Mouse (Mus musculus) CD4-positive, CD25-positive, alpha-beta regulatory T cell, adult 2 months (primary cell): Measurements from ENCODE around the gene Msantd3.
A peak's percentile ranks its signal among the peaks of the same experiment; 100 is the strongest.

Experiments
- DNase-seq: peaks from one replicate; pipeline ENCODE4 v3.0.0-alpha.2; 2012; ENCODE audit warnings: low read depth, low spot score

The Msantd3 gene

DNA sequence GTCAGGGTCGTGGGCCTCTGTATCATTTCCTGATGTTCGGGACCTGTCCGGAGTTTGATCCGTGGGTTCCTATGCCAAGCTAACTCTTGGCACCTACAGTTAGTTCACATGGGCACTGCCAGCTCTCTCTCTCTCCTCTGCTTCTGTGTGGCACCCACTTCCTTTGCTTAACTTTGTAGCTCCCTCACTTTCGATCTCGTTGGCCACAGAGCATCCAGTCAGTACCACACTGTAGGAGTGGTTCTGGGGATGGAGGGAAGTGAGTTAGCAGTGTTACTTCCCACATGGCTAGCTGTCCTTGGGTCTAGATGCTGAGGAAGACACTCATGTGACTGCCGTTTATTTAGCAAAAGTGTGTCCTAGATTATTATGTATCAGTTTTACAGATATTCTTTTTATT is 14.4 kb downstream of the Msantd3 start:
- no peak for DNase-seq

DNA sequence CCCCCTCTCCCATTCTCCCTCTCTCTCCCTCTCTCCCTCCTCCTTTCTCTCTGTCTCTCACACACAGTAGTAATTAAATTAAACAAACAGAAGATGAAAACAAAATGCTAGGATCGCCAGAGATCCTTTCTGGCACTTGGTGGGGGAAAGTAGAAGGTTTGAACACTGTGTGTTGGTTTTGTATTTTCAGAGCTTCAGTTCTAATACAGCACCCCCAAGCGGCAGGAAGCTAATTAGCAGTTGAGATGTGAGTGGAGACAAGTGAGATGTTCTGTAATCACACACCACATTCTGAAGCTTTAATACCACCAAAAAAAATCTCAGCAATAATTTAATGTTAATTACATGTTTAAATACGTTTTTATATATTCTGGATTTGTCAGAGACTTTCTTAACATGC is 16.0 kb downstream of the Msantd3 start:
- peak; percentile 35 for DNase-seq

DNA sequence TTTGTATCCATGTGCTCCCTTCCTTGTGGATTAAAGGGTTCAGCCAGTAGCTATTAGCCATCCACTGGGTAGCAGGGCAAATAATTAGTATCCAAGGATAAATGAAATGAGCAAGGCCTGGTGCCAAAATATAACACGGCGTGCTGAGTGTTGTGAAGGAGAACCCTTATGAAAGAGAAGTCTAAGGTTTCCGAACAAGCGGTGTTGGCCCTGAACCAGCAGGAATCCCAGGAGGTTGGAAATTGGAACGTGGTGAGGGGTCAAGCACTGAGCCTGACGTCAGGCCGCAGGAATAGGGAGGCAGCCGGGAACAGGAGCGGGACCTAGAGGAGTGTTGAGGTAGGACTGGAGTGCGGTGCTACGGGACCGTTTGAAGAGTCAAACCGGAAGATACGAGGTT is 19.9 kb downstream of the Msantd3 start:
- DNase-seq = no peak

DNA sequence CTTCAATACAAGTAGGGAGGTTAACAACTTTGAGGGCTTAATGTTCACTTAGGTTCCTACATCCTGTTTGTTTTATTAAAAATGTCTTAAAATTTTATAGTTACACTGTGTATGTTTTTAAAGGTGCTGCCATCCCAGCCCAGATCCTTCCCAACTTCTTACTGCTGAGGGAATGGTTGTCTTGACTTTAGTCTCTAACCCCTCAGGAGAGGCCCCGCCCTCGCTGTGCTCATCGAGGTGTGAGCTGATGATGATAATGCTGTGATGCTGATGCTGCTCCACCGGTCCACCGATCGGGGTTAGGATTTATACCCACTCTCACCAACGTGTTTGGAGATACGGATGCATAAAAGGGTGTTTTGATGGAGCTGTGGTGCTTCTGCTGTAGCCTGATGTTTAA is 22.1 kb downstream of the Msantd3 start:
- no peak for DNase-seq

DNA sequence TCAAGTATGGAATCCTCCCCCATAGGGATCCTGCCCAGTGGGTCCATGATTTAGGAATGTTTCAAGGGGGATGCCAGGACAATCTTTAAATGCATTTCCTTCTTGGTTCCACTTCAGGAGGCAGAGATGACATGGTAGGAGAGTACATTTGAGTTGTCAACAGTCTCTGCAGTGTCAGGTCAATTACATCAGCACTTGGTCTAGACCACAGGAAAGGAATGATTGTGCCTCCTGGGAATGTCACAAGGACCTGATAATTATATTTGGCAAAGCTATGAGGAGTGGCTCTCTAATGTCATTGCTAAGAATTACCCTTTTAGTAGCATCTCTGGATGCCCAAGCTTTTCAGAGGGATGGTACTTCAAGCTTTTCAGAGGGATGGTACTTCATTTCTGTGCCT is 25.2 kb downstream of the Msantd3 start:
- no peak for DNase-seq

DNA sequence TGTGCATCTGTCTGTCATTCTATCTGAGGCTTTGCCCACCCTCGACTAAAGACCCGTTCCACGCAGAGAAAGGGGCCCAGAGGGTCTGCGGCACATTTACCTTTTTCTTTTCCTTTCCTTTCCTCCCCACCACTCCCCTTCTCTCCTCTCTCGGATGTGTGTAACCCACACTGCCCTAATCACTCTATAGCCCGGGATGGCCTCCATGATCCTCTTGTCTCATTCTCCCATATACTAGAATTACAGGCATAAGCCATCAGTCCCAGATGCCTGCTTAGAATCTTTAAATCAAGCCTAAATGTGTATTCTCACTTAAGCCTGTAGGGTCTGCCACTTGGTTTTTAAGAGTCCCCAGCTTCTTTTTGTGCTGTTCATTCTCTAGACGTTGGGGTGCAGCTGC is 36.6 kb downstream of the Msantd3 start:
- no peak for DNase-seq

DNA sequence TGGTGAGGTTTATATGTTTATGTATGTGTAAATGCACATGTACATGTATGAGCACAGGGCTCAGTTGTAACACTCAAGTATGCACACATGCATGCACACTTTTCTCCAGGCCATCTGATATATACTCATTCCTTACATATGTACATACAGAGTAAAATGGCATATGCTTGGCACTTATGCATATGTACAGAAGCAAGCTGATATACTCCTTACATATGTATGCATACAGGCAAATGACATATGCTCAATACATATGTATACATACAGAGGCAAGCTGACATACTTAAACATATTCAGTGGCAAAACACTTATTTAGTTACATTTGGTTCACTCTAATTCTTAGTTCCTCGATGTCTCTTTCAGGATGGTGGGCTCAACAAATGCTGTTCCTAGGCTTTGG is 38.1 kb downstream of the Msantd3 start:
- DNase-seq = no peak

DNA sequence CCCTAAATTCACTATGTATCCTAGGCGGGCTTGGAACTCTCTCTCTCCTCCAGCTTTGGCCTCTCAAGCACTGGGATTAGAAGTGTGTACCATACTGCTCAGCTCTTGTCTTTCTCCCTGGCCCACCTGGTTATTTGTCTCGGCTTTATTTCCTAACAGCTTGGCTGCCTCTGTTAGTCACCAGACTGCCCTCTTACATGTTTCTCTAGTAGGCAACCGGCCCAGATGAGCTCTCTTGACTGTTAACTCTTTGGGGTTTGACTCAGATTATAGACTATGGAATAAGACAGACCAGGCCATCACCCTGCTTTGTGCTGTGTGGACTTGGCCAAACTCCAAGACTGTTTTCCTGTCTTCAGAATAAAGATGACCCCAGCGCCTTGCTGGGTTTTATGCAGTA is 38.7 kb downstream of the Msantd3 start:
- DNase-seq = no peak

DNA sequence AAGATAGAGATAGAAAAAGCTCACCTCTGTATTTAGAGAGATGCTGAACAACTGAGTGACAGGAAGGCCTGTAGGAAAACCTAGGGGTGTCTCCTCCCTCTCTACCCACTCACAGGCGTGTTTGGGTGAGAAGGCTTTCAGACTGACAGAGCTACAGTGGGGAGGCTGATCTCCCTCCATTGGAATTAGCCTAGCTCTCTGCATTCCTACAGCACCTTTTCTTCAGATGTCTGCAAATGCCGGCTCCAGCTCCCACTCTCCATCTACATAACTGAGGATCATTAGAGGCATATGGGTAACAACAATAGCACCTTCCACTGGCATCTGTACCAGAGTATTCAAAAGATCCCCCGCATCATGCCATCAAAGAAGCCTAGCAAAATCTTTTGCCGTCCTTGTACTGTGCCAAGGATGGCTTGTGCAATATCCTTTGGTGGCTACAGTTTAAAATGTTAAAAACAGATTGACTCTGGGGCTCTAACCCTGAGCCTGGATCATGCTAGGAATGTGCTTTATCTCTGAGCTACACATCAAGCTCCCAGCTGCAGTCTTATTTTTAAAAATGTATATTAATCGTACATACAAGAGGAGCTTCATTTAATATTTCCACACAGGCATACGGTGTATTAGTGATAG is 39.9 kb downstream of the Msantd3 start:
- DNase-seq = no peak

DNA sequence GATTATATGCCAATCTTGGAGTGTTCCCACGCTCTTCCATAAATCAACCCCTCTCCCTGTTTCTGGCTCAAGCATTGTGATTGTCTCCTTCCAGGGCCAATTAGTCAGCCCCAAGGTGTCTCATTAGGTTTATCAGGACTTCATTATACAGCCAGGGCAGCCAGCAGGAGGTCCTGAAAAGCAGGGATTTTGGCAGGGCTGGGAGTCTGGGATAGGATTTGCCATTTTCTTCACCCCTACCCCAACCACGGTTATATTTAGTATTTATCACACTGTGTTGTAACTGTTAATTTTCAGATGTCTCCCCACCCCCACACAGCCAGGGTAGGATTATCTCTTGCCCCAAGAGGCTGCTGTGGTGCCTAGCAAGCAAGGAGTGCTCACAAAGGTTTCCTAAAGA is 41.5 kb downstream of the Msantd3 start:
- DNase-seq = no peak

DNA sequence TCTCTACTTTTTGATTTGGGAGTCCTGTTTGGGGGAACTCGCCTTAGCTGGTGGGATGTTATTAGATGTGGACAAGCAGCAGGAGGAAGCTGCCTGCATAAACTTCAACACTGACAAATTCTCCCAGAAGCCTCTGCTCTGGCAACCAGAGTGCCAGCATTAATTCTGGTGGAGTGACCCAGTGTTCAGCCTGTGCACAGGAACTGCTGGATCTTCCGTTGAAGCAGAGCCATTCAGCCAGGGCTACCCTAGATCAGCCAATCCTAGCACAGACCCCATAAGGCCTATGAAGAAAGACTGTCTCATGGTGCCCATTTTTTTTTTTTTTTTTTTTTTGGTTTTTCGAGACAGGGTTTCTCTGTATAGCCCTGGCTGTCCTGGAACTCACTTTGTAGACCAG is 42.3 kb downstream of the Msantd3 start:
- DNase-seq = no peak

DNA sequence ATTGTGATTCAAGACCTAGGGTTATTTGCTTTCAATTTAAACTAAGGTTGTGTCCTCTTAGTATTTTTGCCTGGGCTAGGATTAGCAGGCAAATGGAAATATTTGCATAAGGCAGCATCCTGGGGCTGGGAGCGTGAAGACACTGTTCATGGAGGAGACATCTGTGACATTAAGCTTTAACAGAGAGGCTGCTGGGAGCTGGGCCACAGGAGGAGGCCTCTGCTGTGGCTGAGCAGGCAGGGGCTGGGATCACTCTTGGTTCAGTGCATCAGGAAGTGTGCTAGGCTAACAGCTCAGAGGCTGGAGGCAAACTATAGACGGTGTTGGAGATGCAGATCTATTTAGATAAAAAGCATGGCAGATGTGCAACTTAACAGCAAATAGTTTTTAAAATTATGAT is 43.2 kb downstream of the Msantd3 start:
- DNase-seq = no peak

DNA sequence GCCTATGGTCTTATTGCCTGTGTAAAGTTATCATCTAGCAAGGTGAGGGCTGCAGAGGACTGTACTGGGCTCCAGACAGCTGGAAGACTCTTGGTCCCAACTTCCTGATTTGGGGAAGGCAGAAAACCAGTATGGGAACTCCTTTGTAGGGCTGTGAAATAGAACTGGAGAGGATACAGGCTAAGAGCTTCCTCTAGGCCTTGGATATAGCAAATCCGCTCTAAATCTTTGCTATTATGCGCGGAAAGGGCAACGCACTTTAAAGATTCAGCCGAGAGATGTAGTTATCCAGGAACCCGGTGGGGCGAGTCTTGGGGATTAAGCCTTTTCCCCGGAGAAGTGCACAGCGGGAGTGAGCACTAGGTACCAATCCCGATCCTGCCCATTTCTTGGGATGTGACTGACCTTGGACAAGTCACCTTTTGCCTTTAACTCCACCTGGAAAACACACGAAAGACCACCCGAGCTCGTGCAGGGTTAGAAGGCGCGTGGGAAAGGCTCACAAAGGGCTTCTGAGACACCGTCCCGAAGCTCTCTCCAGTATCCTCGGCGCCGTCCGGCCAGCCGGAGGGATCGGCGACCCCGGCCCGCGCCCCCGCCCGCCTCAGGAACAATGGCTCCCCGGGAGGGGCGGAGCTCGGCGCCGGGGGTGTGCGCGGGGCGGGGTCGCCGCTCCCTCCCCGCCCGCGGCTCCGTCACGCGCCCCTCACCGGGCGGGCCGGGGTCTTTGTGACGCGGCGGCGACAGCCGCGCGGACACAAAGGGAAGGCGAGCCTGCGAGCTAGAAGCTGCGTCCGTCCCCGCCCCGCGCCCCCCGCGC is 44.9 kb downstream of the Msantd3 start, which contains the start of gene Tmeff1:
Gene Tmeff1 (plus strand): TSS at position 754 of the 820 bp plus-strand sequence.
- no peak for DNase-seq

DNA sequence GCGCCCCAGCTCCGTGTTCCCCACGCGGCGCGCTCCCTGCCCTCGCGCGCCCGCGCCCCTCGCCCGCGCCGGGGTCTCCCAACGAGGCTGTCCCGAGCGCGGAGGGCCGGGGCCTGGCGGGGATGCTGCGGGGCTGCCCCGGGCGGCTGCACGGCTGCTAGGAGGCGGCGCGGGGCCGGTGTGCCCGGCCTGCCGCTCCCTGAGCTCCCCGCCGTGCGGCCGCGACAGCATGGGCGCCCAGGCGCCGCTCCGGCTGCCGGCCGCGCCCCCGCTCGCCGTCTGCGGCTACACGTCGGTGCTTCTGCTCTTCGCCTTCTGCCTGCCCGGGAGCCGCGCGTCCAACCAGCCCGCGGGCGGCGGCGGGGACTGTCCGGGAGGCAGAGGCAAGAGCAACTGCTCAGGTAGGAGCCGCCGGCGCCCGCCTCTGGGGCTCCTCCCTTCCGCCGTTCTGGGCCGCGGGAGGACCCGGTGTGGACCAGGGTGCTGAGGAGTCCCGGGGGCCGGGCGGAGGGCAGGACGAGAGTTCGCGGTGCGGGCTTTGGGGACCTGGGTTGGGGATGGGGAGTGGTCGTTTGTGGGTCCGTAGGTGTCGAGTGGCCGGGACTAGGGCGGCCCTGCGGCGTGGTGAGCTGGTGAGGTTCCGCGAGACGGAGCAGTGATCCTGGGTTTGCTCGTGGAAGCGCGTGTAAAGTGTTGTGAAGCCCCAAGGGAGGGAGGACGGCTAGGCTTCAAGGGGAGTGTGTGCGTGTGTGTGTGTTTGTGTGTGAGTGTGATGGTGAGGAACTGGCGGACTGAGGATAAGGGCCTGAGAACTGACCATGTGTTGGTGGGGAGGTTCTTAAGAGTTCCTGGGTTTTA is 45.7 kb downstream of the Msantd3 start:
- peak; percentile 3 for DNase-seq

DNA sequence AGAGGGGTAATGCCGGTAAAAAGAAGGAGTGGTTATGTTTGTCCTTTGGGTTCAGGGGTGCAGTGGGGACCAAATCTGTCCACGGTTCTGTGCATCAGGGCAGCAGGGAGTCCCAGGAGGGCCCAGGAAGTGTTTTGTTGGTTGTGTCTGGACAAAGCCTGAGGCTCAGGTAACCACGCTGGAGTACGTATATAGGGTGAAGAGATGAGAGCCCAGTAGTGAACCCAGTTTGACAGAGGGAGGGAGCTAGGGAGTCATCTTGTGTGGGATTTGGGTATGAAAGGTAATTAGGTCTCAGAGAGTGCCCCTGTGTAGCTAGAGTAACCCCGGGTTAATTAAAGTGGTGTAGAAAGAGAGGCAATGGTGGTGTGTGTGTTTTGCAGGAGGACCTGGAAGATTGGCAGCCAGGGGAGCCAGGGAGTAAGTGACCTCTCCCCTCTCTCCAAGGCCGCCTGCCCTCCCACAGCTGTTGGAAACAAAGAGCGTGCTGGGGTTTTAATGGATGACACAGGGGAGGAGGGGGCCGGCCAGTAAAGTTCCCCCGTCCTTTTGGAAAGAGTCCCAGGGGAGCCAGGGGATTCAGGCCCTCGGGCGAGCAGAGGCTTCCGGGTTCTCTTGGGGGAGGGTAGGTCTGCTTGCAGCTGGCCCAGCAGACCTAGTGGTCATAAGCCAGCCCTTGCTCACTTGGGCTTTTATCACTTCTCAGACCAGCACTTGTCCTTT is 46.5 kb downstream of the Msantd3 start:
- DNase-seq = no peak

DNA sequence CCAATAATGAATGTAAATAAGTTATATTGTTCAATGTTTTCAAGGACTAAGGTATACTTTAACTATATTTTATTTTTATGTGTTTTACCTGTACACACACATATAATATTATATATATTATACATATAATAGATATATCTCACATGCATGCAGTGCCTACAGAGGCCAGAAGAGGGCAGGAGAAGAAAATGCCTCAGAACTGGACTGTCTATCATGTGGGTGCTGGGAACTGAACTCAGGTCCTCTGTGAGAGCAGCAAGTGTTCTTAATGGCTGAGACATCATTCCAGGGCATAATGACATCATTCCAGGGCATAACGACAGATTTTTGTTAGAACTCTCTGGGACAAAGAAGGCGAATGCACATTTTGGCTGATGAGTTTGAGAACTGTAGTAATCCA is 47.8 kb downstream of the Msantd3 start:
- no peak for DNase-seq

DNA sequence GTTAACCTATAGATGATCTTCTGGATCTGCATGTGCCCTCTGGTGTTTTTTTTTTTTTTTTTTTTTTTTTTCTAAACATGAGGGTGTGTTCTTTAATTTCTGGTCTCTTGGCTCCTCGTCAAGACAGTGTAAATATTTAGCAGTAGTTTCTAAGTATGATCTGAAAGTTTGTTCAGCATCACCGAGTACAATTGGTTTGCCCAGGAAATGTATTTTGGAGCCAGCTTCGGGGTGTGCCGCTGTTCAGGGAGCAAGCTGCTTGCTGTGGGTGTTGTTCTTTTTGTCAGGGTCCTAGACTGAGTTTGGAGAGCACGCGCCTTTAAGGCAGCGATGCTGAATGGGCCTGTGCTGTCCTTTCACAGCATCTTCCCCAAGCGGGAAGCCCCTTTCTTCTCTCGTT is 48.8 kb downstream of the Msantd3 start:
- no peak for DNase-seq

DNA sequence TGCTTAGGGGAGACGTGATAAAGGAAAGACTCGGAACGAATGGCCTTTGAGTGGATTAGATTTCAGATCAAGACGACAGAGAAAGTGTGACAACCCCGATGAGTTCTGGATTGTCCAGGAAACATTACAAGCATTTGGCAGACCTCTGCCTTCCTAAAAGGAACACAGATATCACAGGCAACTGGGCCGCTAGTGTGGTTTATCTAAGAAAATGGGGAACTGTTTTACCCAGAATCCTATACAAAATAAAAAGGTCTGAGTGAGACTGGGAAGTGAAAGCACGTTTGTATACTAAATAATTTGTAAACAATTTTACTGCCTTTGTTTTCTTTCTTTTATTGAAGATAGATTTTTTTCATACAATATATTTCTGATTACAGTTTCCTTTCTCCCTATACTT is 51.1 kb downstream of the Msantd3 start:
- no peak for DNase-seq

DNA sequence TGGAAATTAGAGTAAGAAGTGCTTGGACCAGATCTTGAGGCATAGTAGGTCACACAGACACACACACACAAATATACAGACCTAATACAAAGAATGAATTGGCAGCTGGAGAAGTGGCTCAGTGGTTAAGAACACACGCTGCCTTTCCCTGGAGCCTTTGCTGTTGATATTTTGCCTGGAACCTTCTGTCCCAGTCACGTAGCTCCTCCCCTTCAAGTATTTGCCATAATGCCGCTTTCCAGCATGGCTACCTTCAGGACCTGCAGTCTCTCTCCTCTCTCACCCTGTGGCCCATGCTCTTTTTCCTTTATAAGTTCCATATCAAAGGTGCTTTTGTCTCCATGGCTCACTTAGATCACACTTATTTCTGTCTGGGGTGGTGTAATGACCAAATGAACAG is 51.7 kb downstream of the Msantd3 start:
- DNase-seq = no peak

DNA sequence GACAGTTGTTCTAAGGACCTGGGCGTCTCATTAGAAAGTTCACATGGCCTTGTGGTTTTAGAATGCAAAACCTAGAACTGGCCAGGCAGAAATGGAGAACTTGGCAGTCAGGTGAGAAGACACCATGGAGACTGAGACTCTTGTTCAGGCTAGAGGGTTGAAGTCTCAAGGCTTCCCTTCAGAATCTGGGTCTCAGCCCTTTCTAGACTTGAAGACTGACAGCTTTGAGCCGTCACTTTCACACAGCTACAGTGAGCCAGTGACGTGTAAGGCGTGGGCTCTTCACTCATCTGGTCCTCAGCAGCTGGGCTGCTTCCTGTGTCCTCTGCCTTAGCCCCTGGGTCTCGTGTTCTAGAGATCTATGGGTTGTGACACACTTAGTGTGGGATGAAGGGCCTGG is 52.6 kb downstream of the Msantd3 start:
- no peak for DNase-seq

DNA sequence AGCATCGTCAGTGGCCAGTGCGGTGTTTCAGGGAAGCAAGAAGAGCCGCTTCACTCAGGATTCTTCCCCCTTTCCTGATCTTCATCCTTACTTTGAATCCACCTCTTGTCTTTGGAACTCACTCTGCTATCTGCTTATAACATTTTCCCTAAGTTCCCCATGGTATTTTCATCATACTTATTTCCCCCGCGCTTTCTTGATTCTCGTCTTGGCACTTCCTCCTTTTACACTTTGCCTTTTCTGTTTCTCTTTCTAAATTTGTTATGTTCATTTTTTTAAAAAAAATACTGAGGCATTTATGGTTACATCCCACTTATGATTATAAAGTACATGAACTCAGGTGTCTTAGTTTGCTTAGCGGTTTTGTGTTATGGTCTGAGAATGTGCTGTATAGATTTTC is 53.1 kb downstream of the Msantd3 start:
- DNase-seq = no peak

DNA sequence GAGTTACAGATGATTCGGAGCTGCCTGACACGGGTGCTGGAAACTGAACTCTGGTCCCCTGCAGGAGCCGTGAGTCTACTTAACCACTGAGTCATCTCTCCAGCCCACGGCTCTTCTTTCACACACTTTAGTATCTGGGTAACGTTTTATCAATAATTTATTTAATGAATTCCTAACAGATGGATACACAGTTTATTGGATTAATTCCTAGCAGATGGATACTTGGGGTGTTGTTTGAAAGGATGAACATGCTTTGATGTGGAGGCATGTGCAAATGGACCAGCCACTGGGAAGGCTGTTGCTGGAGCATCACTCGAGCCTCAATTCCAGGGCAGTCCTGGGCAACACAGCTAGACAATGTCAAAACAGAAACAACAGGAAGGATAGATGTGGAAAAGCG is 56.4 kb downstream of the Msantd3 start:
- DNase-seq = no peak
